Mouse (Mus musculus): ENCODE data around the gene Wdr25. TPM values are rescaled to one million over a fixed set of nuclear protein-coding genes. Genes with fewer than 3 reads are reported as not detected.

The Wdr25 gene
- polyA plus RNA-seq, 1 experiment from 2014 or later = 4.9 TPM

GRCm38 (mm10) chr12:108953838-108954237, 60.4 kb downstream of the Wdr25 start:
- DNase-seq (ENCODE audit: low spot score) (peak; percentile 66), ATAC-seq (replicated peaks; ENCODE audit: low FRiP score, low TSS enrichment, low read depth) (0 out of 2 replicates have a peak, but pooled peaks have one; percentile 65)
- no peaks in the 10 kb centered on the region for H3K27me3 ChIP-seq (replicated peaks; ENCODE audit: control insufficient read depth, insufficient read depth, low read length)
- no peak overlapping the region for H3K9ac ChIP-seq (ENCODE audit: low read length)
- H3K36me3 ChIP-seq (ENCODE audit: control insufficient read depth, insufficient read depth, low read length) = no peaks in the 10 kb centered on the region
- H3K9me3 ChIP-seq (ENCODE audit: control insufficient read depth, low read length) = no peaks in the 10 kb centered on the region
- no peak overlapping the region for H3K4me3 ChIP-seq (ENCODE audit: low read depth, low read length)
- WGBS = 18% methylated on average over 6 of the region's 6 CpGs
- H3K27ac ChIP-seq (ENCODE audit: low read depth) = no peak overlapping the region
- peaks cover 19% of the 10 kb centered on the region for H3K4me1 ChIP-seq (replicated peaks; ENCODE audit: control insufficient read depth, insufficient read depth, low read length)
- no peak overlapping the region for H3K4me2 ChIP-seq (ENCODE audit: low read length)

GRCm38 (mm10) chr12:108954456-108954855, 61.0 kb downstream of the Wdr25 start:
- no peak overlapping the region for H3K4me2 ChIP-seq (ENCODE audit: low read length)
- 59% methylated on average over 2 of the region's 2 CpGs for WGBS

GRCm38 (mm10) chr12:108958483-108958882, 65.1 kb downstream of the Wdr25 start:
- no peak overlapping the region for H3K9ac ChIP-seq (ENCODE audit: low read length)
- no peak overlapping the region for H3K27ac ChIP-seq (ENCODE audit: low read depth)
- ATAC-seq (replicated peaks; ENCODE audit: low FRiP score, low TSS enrichment, low read depth) (no peak), DNase-seq (ENCODE audit: low spot score) (no peak)
- peaks cover 21% of the 10 kb centered on the region for H3K4me1 ChIP-seq (replicated peaks; ENCODE audit: control insufficient read depth, insufficient read depth, low read length)
- 67% methylated on average over 7 of the region's 7 CpGs for WGBS
- no peaks in the 10 kb centered on the region for H3K27me3 ChIP-seq (replicated peaks; ENCODE audit: control insufficient read depth, insufficient read depth, low read length)
- no peak overlapping the region for H3K4me2 ChIP-seq (ENCODE audit: low read length)
- H3K36me3 ChIP-seq (ENCODE audit: control insufficient read depth, insufficient read depth, low read length) = no peaks in the 10 kb centered on the region
- H3K9me3 ChIP-seq (ENCODE audit: control insufficient read depth, low read length) = no peaks in the 10 kb centered on the region
- H3K4me3 ChIP-seq (ENCODE audit: low read depth, low read length) = no peak overlapping the region

More at GRCm38 (mm10) chr12:108954456-108954855, 61.0 kb downstream of the Wdr25 start:
- no peaks in the 10 kb centered on the region for H3K9me3 ChIP-seq (ENCODE audit: control insufficient read depth, low read length)
- DNase-seq (ENCODE audit: low spot score) (no peak), ATAC-seq (replicated peaks; ENCODE audit: low FRiP score, low TSS enrichment, low read depth) (no peak)
- H3K9ac ChIP-seq (ENCODE audit: low read length) = no peak overlapping the region
- H3K27me3 ChIP-seq (replicated peaks; ENCODE audit: control insufficient read depth, insufficient read depth, low read length) = no peaks in the 10 kb centered on the region
- H3K36me3 ChIP-seq (ENCODE audit: control insufficient read depth, insufficient read depth, low read length) = no peaks in the 10 kb centered on the region
- H3K4me1 ChIP-seq (replicated peaks; ENCODE audit: control insufficient read depth, insufficient read depth, low read length) = peaks cover 25% of the 10 kb centered on the region
- no peak overlapping the region for H3K27ac ChIP-seq (ENCODE audit: low read depth)
- H3K4me3 ChIP-seq (ENCODE audit: low read depth, low read length) = no peak overlapping the region

- Histone ChIP-seq H3K4me2 (ENCODE audit: low read length) (peak overlapping the region; percentile 52), H3K9ac (ENCODE audit: low read length) (no peak overlapping the region; the same call in 1 of the 2 replicates), H3K9me3 (ENCODE audit: control insufficient read depth, low read length) (no peaks in the 10 kb centered on the region), H3K4me1 (replicated peaks; ENCODE audit: control insufficient read depth, insufficient read depth, low read length) (peaks cover 15% of the 10 kb centered on the region), H3K4me3 (ENCODE audit: low read depth, low read length) (peak overlapping the region; percentile 25), H3K36me3 (ENCODE audit: control insufficient read depth, insufficient read depth, low read length) (no peaks in the 10 kb centered on the region), H3K27ac (ENCODE audit: low read depth) (no peak overlapping the region), H3K27me3 (replicated peaks; ENCODE audit: control insufficient read depth, insufficient read depth, low read length) (no peaks in the 10 kb centered on the region)
- no peak for ATAC-seq (replicated peaks; ENCODE audit: low FRiP score, low TSS enrichment, low read depth)
- DNase-seq (ENCODE audit: low spot score) = peak; percentile 55
- 7% methylated on average over 23 of the region's 23 CpGs for WGBS
Measured at GRCm38 (mm10) chr12:108958991-108959638, 65.7 kb downstream of the Wdr25 start.

- Histone ChIP-seq H3K4me2 (ENCODE audit: low read length) (peak overlapping the region; percentile 52), H3K9ac (ENCODE audit: low read length) (no peak overlapping the region), H3K27me3 (replicated peaks; ENCODE audit: control insufficient read depth, insufficient read depth, low read length) (no peaks in the 10 kb centered on the region), H3K9me3 (ENCODE audit: control insufficient read depth, low read length) (no peaks in the 10 kb centered on the region), H3K27ac (ENCODE audit: low read depth) (no peak overlapping the region), H3K4me1 (replicated peaks; ENCODE audit: control insufficient read depth, insufficient read depth, low read length) (peaks cover 9% of the 10 kb centered on the region), H3K36me3 (ENCODE audit: control insufficient read depth, insufficient read depth, low read length) (no peaks in the 10 kb centered on the region), H3K4me3 (ENCODE audit: low read depth, low read length) (peak overlapping the region; percentile 25; the same call in 1 of the 2 replicates)
- ATAC-seq (replicated peaks; ENCODE audit: low FRiP score, low TSS enrichment, low read depth) (no peak), DNase-seq (ENCODE audit: low spot score) (no peak)
- WGBS = 38% methylated on average over 12 of the region's 12 CpGs
Measured at GRCm38 (mm10) chr12:108959639-108960219, 66.3 kb downstream of the Wdr25 start.

- Histone ChIP-seq H3K27ac (ENCODE audit: low read depth) (no peak overlapping the region), H3K36me3 (ENCODE audit: control insufficient read depth, insufficient read depth, low read length) (no peaks in the 10 kb centered on the region), H3K9ac (ENCODE audit: low read length) (no peak overlapping the region), H3K4me3 (ENCODE audit: low read depth, low read length) (no peak overlapping the region), H3K4me1 (replicated peaks; ENCODE audit: control insufficient read depth, insufficient read depth, low read length) (peaks cover 8% of the 10 kb centered on the region), H3K4me2 (ENCODE audit: low read length) (no peak overlapping the region), H3K27me3 (replicated peaks; ENCODE audit: control insufficient read depth, insufficient read depth, low read length) (no peaks in the 10 kb centered on the region), H3K9me3 (ENCODE audit: control insufficient read depth, low read length) (no peaks in the 10 kb centered on the region)
- no peak for DNase-seq (ENCODE audit: low spot score)
- no peak for ATAC-seq (replicated peaks; ENCODE audit: low FRiP score, low TSS enrichment, low read depth)
- 59% methylated on average over 10 of the region's 10 CpGs for WGBS
Measured at GRCm38 (mm10) chr12:108960225-108960624, 66.8 kb downstream of the Wdr25 start.

- Histone ChIP-seq H3K27me3 (replicated peaks; ENCODE audit: control insufficient read depth, insufficient read depth, low read length) (no peaks in the 10 kb centered on the region), H3K9me3 (ENCODE audit: control insufficient read depth, low read length) (no peaks in the 10 kb centered on the region), H3K36me3 (ENCODE audit: control insufficient read depth, insufficient read depth, low read length) (no peaks in the 10 kb centered on the region), H3K9ac (ENCODE audit: low read length) (no peak overlapping the region), H3K4me3 (ENCODE audit: low read depth, low read length) (no peak overlapping the region), H3K4me2 (ENCODE audit: low read length) (no peak overlapping the region), H3K27ac (ENCODE audit: low read depth) (no peak overlapping the region), H3K4me1 (replicated peaks; ENCODE audit: control insufficient read depth, insufficient read depth, low read length) (no peaks in the 10 kb centered on the region)
- ATAC-seq (replicated peaks; ENCODE audit: low FRiP score, low TSS enrichment, low read depth) (no peak), DNase-seq (ENCODE audit: low spot score) (no peak)
- WGBS = 76% methylated on average over 4 of the region's 4 CpGs
Measured at GRCm38 (mm10) chr12:108967631-108968030, 74.2 kb downstream of the Wdr25 start.

- ATAC-seq (replicated peaks; ENCODE audit: low FRiP score, low TSS enrichment, low read depth) = no peak
- Histone ChIP-seq H3K4me2 (ENCODE audit: low read length) (no peak overlapping the region), H3K4me1 (replicated peaks; ENCODE audit: control insufficient read depth, insufficient read depth, low read length) (no peaks in the 10 kb centered on the region), H3K9ac (ENCODE audit: low read length) (no peak overlapping the region), H3K9me3 (ENCODE audit: control insufficient read depth, low read length) (no peaks in the 10 kb centered on the region), H3K4me3 (ENCODE audit: low read depth, low read length) (no peak overlapping the region), H3K27me3 (replicated peaks; ENCODE audit: control insufficient read depth, insufficient read depth, low read length) (no peaks in the 10 kb centered on the region), H3K27ac (ENCODE audit: low read depth) (no peak overlapping the region), H3K36me3 (ENCODE audit: control insufficient read depth, insufficient read depth, low read length) (no peaks in the 10 kb centered on the region)
- 83% methylated on average over 10 of the region's 10 CpGs for WGBS
- DNase-seq (ENCODE audit: low spot score) = no peak
Measured at GRCm38 (mm10) chr12:108968031-108968430, 74.6 kb downstream of the Wdr25 start.

- no peak for DNase-seq (ENCODE audit: low spot score)
- no peaks in the 10 kb centered on the region for H3K4me1 ChIP-seq (replicated peaks; ENCODE audit: control insufficient read depth, insufficient read depth, low read length)
- no peak overlapping the region for H3K4me3 ChIP-seq (ENCODE audit: low read depth, low read length)
- no peak overlapping the region for H3K27ac ChIP-seq (ENCODE audit: low read depth)
- H3K27me3 ChIP-seq (replicated peaks; ENCODE audit: control insufficient read depth, insufficient read depth, low read length) = no peaks in the 10 kb centered on the region
- H3K4me2 ChIP-seq (ENCODE audit: low read length) = no peak overlapping the region
- no peaks in the 10 kb centered on the region for H3K9me3 ChIP-seq (ENCODE audit: control insufficient read depth, low read length)
- no peaks in the 10 kb centered on the region for H3K36me3 ChIP-seq (ENCODE audit: control insufficient read depth, insufficient read depth, low read length)
- H3K9ac ChIP-seq (ENCODE audit: low read length) = no peak overlapping the region
- WGBS = 72% methylated on average over 9 of the region's 9 CpGs
- ATAC-seq (replicated peaks; ENCODE audit: low FRiP score, low TSS enrichment, low read depth) = no peak
Measured at GRCm38 (mm10) chr12:108971446-108971845, 78.0 kb downstream of the Wdr25 start.
